Mouse (Mus musculus): ENCODE measurements around the gene Bud23.
"Not testable (repeated sequence)": the region's sequence is repeated elsewhere in the genome, so short reads cannot be mapped to it uniquely, and the experiment has no call there.

The Bud23 gene

DNA sequence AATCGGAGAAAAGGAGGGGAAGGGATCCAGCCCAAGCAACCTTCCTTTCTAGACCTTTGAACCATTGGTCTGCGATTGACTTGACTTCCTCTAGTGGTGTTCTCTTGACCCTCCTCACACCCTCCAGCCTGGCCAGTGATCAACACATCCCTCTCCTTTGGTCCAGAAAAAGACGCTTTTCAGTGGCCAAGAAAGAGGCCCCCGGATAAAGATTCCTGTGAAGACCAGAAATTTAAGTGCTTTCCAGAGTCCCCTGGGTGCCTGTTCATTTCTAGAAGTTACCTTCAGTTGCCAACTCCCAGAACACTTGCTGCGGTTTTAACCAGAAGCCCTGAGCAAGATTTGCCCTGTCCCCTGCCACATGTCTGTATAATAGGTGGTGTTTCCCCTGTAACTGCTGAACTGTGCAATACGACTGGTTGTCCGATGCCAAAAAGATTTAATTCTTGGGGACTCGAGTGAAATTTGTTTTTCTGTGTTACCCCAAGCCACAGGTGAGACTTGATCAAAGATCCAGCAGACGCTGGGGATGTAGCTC lies at the start of gene Bud23:
Gene Bud23, minus strand, starts transcription at position 51 of the 538 bp plus-strand sequence.
- TF ChIP-seq GATA4 (IDR thresholded peaks at IDR 0.05; ENCODE audit: insufficient replicate concordance, low read length): not testable (repeated sequence)

DNA sequence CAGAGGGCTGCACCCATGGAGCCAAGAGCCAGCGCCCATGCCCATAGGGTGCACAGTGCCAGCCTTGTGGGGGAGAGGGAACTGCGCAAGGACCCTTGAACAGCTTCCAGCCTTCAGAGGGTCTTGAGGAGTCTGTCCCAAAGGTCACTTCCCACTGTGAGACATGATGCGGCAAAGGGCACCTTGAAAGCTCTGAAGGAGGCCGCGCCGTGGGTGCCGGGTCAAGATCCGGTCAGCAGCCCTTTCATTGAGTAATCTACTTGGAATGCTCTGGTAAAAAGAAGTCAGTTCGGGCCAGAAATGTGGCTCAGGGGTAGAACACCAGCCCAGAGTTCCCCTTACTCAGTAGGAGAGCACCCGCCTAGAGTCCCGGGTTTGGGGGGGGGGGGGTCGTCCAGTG lies 49.0 kb upstream of the Bud23 start:
- TF ChIP-seq GATA4 (IDR thresholded peaks at IDR 0.05; ENCODE audit: insufficient replicate concordance, low read length): no peak

DNA sequence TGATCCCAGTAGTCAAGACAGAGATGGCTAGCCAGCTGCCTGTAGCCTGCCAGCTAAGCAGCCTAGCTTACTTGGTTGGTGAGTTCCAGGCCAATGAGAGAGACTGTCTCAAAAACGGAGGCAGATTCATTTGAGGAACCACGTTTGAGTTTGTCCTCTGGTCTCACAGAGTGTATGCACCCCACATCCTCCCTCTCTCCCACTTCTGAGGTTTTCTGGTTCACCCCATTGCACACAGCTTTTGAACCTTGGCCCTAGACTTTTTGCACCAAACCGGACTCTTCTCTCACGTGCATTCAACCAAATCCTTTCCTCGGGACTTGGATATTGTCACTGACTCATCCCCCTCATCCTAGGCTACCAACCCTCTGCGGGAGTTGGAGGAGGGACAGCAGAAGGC lies 45.2 kb upstream of the Bud23 start:
- no peak for TF ChIP-seq GATA4 (IDR thresholded peaks at IDR 0.05; ENCODE audit: insufficient replicate concordance, low read length)

DNA sequence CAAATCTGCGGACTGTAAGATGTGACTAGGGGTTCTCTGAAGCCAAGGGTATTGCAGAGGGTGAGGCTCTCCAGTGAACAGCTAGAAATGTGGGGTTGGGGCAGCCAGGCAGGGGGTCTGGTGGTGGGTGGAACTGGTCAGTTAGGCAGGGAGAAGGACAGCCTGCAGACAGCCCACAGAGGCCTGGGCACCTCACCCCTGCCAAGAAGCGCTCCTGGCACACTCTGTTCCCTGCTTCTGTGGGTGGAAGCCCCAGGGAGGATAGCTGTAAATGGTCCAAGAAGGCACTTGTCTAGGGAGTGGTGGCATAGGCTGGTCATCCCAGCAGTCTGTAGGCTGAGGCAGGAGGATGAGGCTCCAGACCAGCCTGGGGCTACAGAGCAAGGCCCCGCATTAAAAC lies 44.7 kb upstream of the Bud23 start:
- TF ChIP-seq GATA4 (IDR thresholded peaks at IDR 0.05; ENCODE audit: insufficient replicate concordance, low read length): no peak

DNA sequence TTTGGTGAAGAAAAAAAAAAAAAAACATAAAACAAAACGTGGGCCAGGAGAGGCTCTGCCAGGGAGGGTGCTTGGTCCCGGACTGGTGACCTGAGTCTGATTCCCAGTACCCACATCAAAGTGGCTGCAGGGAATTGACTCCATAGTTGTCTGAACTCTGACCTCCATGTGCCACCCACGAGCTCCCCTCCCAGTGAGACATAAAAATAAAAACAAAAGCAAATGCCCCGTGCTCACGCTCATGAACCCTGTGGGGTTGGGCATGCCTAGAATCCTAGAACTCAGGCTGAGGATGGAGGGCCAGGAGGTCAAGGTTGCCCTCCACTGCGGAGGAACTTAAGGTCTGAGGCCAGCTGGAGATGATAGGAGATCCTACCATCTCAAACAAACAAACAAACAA lies 44.3 kb upstream of the Bud23 start:
- TF ChIP-seq GATA4 (IDR thresholded peaks at IDR 0.05; ENCODE audit: insufficient replicate concordance, low read length): no peak

DNA sequence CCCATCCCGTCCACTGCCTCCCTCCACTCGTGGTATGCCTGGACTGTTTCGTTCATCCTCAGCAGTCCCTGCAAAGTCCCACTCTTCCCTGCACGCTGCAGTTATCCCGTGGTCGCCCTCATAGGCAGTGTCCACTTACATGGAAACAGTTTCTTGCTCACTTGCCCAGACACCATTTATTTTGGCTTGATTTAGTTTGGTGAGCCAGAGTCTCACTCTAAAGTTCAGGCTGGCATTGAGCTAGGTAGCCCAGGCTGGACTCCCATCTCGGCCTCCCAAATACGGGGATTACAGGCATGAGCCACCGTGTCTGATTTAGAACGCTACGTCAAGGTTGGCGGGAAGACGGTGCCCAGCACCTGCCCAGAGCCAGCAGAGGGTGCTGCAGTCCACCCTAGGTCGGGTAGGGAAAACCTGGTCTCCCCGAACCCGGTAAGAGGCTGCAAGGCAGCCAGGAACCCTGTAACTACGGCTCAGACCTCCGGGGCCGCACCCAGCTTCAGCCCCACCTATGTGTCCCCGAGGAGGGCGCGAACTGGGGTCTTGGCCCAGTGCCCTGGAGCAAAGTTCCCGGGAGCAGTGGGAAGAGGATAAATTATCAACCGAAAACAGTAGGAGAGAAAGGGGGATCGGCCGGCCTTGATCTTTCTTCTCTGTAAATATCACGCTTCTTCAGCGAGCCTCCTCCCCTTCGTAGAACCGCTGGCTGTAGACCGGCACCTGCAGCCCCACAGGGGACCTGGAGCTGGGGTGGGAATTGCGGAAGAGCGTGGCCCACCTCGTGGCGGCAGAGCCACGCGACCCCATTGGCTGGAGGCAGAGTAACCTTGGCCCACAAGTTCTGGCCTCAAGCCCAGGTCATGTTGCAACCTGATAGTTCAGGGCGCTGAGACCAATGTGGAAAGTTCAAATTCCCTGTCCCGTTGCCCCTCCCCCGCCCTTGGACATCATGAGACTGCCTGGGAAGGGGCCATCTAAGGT lies 43.1 kb upstream of the Bud23 start:
- peak; percentile 27; the same call in 1 of the 2 replicates for TF ChIP-seq GATA4 (IDR thresholded peaks at IDR 0.05; ENCODE audit: insufficient replicate concordance, low read length)

DNA sequence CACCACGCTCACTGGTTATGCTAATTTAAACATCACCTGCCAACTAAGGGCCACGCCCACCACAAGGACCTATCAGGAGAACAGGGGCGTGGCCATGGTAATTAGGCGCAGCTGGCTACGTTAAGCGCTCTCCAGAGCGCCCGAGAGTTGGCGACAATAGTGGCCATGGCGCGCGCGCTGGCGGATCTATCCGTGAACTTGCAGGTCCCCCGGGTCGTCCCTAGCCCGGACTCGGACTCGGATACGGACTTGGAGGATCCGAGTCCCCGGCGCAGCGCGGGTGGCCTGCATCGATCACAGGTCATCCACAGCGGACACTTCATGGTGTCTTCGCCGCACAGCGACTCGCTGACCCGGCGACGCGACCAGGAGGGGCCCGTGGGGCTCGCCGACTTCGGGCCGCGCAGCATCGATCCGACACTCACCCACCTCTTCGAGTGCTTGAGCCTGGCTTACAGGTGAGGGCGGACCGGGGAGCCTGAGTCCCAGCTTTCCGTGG lies 42.0 kb upstream of the Bud23 start:
- TF ChIP-seq GATA4 (IDR thresholded peaks at IDR 0.05; ENCODE audit: insufficient replicate concordance, low read length): no peak

DNA sequence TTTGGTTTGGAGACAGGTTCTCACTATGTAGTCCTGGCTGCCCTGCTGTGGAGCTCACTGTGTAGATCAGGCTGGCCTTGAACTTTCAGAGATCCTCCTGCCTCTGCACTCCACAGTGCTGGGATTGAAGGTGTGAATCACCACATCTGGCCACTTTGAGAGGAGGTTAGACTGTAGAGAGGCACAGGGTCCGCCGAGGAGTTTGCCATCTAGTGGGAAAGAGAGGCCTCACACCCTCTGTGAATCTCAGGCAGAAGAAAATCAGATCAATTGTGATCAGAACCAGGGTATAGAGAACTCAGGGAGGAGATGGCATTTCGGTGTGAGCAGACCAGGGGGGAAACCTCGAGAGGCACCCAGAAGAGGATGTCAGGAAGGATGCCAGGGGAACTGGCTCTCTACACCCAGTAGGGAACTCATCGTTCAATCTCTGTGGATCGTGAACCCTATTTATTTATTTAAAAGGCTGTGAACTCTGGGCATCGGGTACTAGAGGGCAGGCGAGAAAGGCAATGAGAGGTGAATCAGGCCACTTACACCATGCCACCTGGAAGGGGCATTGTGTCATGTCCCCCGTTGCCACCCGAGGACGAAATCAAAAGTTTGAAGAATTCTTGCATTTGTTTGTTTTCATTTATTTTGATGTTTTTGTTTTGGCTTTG lies 39.4 kb upstream of the Bud23 start:
- no peak for TF ChIP-seq GATA4 (IDR thresholded peaks at IDR 0.05; ENCODE audit: insufficient replicate concordance, low read length)

DNA sequence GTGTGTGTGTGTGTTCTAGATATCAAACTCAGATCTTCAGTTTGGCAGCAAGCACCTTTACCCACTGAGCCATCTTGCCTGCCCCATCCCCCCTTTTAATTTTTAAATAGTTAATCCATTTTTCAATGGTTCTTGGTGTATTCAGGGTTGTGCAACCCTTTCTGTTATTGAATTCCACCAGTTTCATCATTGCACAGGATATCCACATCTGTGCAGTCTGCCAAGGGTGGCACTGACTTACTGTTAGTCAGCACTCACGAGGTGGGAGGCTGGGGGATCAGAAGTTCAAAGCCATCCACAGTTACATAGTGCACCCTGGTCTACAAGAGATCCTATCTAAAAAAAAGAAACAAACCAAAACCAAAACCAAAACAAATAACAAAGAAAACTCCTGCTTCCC lies 36.2 kb upstream of the Bud23 start:
- peak; percentile 71; the same call in 1 of the 2 replicates for TF ChIP-seq GATA4 (IDR thresholded peaks at IDR 0.05; ENCODE audit: insufficient replicate concordance, low read length)

DNA sequence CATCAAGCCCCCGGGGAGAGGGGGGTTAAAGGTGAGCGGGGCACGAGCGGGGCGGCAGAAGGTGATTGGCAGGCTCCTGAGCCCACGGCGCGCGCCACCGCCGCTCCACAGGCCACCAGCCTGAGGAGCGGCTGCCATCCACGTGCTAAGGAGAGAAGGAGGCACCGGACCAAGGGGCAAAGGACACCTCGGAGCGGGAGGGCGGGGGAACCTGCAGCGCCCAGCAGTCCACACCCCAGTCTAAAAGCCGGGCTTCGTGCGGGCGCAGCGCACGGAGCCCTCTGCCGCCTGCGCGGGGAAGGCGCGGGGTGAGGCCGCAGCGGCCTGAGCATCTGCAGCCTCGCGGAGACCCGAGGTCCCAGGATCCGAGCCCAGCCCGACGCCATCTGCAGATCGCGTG lies 24.9 kb upstream of the Bud23 start, which contains the start of gene Mlxipl:
Gene Mlxipl, plus strand, starts transcription at position 238 of the 400 bp plus-strand sequence.
- TF ChIP-seq GATA4 (IDR thresholded peaks at IDR 0.05; ENCODE audit: insufficient replicate concordance, low read length): no peak; the same call in 1 of the 2 replicates

DNA sequence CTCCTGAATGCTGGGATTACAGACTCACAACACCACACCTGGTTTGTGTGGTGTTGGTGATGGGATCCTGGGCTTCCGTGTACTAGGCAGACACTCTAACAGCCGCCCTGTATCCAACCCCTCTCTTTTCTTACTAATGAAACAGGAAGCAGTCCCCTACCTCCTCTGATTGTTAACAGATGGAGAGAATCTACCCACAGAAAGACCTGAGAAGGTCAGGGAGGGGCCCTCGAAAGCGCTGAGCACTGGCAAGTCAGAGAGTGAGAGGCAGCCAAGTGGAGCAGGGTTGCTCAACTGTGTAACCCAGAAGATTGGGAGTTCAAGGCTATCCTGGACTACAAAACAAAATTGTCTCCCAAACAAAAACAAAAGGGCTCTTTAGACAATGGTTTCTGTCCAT lies 22.1 kb upstream of the Bud23 start:
- no peak for TF ChIP-seq GATA4 (IDR thresholded peaks at IDR 0.05; ENCODE audit: insufficient replicate concordance, low read length)

DNA sequence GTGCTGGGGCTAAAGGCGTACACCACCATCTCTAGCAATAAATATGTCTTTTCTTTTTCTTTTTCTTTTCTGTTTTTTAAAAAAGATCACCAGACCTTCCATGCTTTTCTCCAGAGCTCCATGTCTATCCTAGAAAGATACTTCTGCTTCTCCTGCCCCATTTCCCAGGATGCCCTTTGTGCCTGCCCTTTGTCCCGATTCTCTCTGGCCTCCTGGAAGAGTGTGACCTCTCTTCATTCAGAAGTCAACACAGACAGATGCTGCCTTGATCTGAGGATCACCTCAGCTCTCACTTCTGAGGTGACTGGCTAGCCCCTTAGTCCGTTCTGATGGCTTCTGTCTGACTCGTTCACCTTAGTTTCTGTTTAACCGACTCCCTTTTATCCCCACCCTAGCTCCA lies 15.8 kb upstream of the Bud23 start:
- no peak for TF ChIP-seq GATA4 (IDR thresholded peaks at IDR 0.05; ENCODE audit: insufficient replicate concordance, low read length)

DNA sequence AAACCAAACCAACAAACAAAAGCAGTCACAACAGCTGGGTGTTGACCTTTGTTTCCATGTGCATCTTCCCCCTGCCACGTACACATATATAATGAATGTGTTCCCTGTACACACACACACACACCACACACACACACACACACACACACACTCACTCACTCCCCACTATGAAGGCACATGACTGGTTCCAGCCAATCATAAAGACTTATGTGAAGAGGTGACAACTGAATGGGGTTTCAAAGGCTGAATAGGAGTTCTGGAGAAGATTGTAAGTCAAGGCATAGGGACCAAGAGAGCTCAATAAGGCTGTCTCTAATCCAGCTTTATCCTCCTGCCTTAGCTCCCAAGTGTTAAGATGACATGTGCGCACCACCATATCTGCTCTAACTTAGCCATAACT lies 14.8 kb upstream of the Bud23 start:
- no peak for TF ChIP-seq GATA4 (IDR thresholded peaks at IDR 0.05; ENCODE audit: insufficient replicate concordance, low read length)

DNA sequence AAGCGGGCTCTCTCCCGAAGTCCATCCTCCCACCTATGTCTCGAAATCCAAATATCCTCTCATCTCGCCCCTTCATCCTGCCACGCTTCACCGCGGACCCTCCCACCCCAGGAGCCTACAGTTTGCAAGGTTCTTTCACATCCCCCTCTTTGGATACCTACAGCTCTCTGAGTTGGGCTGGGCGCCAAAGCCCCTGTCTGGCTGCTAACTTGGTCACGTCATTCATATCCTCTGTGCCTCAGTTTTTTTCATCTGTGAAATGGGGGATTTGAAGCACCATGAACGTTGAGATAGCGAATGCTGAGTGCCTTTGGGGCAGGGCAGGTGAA lies 13.7 kb upstream of the Bud23 start:
- TF ChIP-seq GATA4 (IDR thresholded peaks at IDR 0.05; ENCODE audit: insufficient replicate concordance, low read length): no peak

DNA sequence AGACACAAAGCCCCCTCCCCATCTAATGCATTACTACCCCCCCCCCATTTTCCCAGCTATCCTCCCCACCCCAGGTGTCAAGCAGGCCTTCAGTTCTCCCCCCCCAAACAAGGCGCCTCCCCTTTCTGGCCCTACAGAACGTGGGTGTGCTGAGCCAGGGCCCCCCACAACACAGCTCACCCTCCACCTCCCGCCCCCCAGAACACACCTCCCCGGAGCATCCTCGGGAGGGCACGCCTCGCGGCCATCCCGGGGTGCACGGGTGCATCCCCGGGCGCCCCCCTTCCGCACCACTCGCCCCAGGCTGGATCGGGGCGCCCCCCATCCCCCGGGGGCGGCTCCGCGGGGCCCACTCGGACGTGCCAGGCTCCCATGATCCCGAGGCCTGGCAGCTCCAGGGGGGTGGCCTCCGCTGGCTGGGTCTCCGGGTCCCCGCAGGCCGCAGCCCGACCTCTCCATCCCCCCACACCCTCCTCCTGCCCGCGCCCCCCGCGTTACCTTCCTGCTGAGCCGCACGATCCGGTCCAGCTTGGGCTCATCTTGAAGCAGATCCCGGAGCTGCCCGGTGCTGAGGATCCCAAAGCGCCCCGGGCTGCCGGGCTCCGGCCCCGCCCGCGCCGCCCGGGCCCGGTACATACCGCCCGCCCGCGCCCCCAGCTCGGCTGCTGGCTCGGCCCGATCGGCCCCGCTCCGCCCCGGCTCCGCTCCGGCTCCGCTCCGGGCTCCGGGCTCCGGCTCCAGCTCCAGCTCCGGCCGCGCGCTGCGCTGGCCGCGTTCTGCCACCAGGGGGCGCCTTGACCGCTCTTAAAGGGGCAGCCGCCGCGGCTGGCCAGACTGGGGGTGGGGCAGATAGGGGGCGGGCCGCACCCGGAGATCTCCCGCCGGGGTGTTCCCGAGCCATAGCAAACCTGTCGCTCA lies 13.1 kb upstream of the Bud23 start, which contains the start of gene Vps37d:
Gene Vps37d, minus strand, starts transcription at position 703 of the 918 bp plus-strand sequence.
- no peak for TF ChIP-seq GATA4 (IDR thresholded peaks at IDR 0.05; ENCODE audit: insufficient replicate concordance, low read length)

Data from liver, adult (tissue).